15 mouse cellular contexts compared by ENCODE assay signal in genomic region chr14:67170248-67170647, GRCm38 (mm10).
DNase-seq lines count a peak whose midpoint lies in the region; ATAC-seq lines count a peak whose summit lies in the region.
"Had no signal": no experiment of that assay in that cellular context is flagged by ENCODE, and none has a peak within 500 bp of the region (broad histone marks: within the 10 kb centered on the region; RNA-seq: fewer than 3 reads in every experiment).

No protein-coding gene starts in this region.

- H3K4me3 ChIP-seq in kidney, embryonic 15.5 days (replicated peaks): no peak overlapping the region
- no peak overlapping the region for H3K4me3 ChIP-seq in embryonic facial prominence, embryonic 10.5 days
- no peak overlapping the region for H3K4me3 ChIP-seq in liver, embryonic 11.5 days (ENCODE audit: low read depth, low read length)
- H3K4me3 ChIP-seq: erythroblast, embryonic 14.5 days; heart, embryonic 15.5 days had no signal

- H3K27me3 ChIP-seq in kidney, embryonic 15.5 days: no peaks in the 10 kb centered on the region
- no peaks in the 10 kb centered on the region for H3K27me3 ChIP-seq in embryonic facial prominence, embryonic 10.5 days (replicated peaks; ENCODE audit: low read depth, poor library complexity, severe bottlenecking)
- H3K27me3 ChIP-seq in liver, embryonic 11.5 days (replicated peaks; ENCODE audit: control insufficient read depth, insufficient read depth, low read length): no peaks in the 10 kb centered on the region
- H3K27me3 ChIP-seq: heart, embryonic 15.5 days had no signal

- ATAC-seq in kidney, embryonic 15.5 days (replicated peaks; ENCODE audit: low FRiP score): 0 out of 2 replicates have a peak, but pooled peaks have one; percentile 29
- no peak for ATAC-seq in liver, embryonic 11.5 days (replicated peaks; ENCODE audit: low FRiP score)
- ATAC-seq: hindbrain, embryonic 16.5 days had no signal

- peak overlapping the region; percentile 45; the same call in 1 of the 2 replicates for H3K27ac ChIP-seq in kidney, embryonic 15.5 days
- H3K27ac ChIP-seq in embryonic facial prominence, embryonic 10.5 days (replicated peaks): no peak overlapping the region
- H3K27ac ChIP-seq in liver, embryonic 11.5 days (ENCODE audit: low read depth, low read length): no peak overlapping the region
- H3K27ac ChIP-seq: heart, embryonic 15.5 days; macrophage had no signal

- peaks cover 26% of the 10 kb centered on the region for H3K4me1 ChIP-seq in kidney, embryonic 15.5 days
- H3K4me1 ChIP-seq in embryonic facial prominence, embryonic 10.5 days: peaks cover 7% of the 10 kb centered on the region
- H3K4me1 ChIP-seq in liver, embryonic 11.5 days (replicated peaks; ENCODE audit: control insufficient read depth, insufficient read depth, low read length): no peaks in the 10 kb centered on the region

- DNase-seq in kidney, adult 18-20 months: no peak
- DNase-seq in 3T3-L1 (ENCODE audit: low read depth, low spot score): peak; percentile 71
- DNase-seq in embryonic facial prominence, embryonic 10.5 days (ENCODE audit: low spot score): peak; percentile 46
- peak; percentile 65 for DNase-seq in lung, postnatal 10 days
- no peak for DNase-seq in liver, embryonic 11.5 days (ENCODE audit: low spot score)
- DNase-seq in layer of hippocampus, adult 11-12 months (ENCODE audit: low spot score): no peak
- no peak for DNase-seq in cerebellum, postnatal 10 days
- DNase-seq: cerebellum, adult 9-10 months; gastrocnemius, postnatal 36 days; thymus, adult 2 months had no signal

- H3K9ac ChIP-seq in kidney, embryonic 15.5 days: no peak overlapping the region
- no peak overlapping the region for H3K9ac ChIP-seq in liver, embryonic 11.5 days (ENCODE audit: low read depth, low read length)
- H3K9ac ChIP-seq: heart, embryonic 15.5 days had no signal

- WGBS in kidney, embryonic 15.5 days: 20% methylated on average over 3 of the region's 3 CpGs
- 31% methylated on average over 3 of the region's 3 CpGs for WGBS in embryonic facial prominence, embryonic 10.5 days
- WGBS in liver, embryonic 11.5 days: 32% methylated on average over 3 of the region's 3 CpGs

- H3K4me2 ChIP-seq in kidney, embryonic 15.5 days: no peak overlapping the region
- H3K4me2 ChIP-seq in liver, embryonic 11.5 days: no peak overlapping the region
- H3K4me2 ChIP-seq: heart, embryonic 15.5 days had no signal

- H3K9me3 ChIP-seq in kidney, embryonic 15.5 days (replicated peaks): no peaks in the 10 kb centered on the region
- H3K9me3 ChIP-seq in embryonic facial prominence, embryonic 10.5 days: no peaks in the 10 kb centered on the region
- no peaks in the 10 kb centered on the region for H3K9me3 ChIP-seq in liver, embryonic 11.5 days (ENCODE audit: control insufficient read depth, low read length)
- H3K9me3 ChIP-seq: heart, embryonic 15.5 days had no signal

- no peaks in the 10 kb centered on the region for H3K36me3 ChIP-seq in kidney, embryonic 15.5 days
- no peaks in the 10 kb centered on the region for H3K36me3 ChIP-seq in embryonic facial prominence, embryonic 10.5 days (replicated peaks)
- H3K36me3 ChIP-seq in liver, embryonic 11.5 days (ENCODE audit: control insufficient read depth, insufficient read depth, low read length): no peaks in the 10 kb centered on the region
- H3K36me3 ChIP-seq: heart, embryonic 15.5 days had no signal

Comparison
In these comparisons a context has a peak if more than half of its experiments do, and no peak if none do; other contexts are left out.
1. DNase-seq: peak in 3T3-L1 (single experiment), embryonic facial prominence, embryonic 10.5 days (single experiment) and lung, postnatal 10 days (single experiment); none in kidney, adult 18-20 months (single experiment), liver, embryonic 11.5 days (single experiment), layer of hippocampus, adult 11-12 months (single experiment) and cerebellum, postnatal 10 days (0 of 2).